Mouse (Mus musculus): ENCODE measurements around the gene Zfp771.

- no peak for TF ChIP-seq CTCF (IDR thresholded peaks at IDR 0.05; ENCODE audit: extremely low read depth, insufficient read length, insufficient replicate concordance, low read depth, low read length)
- TF ChIP-seq POLR2A (IDR thresholded peaks at IDR 0.05; ENCODE audit: low read depth, low read length) = no peak
Measured at GRCm38 (mm10) chr7:127231376-127231775, 12.7 kb upstream of the Zfp771 start.

All from small intestine, adult 2 months (tissue).